Mouse (Mus musculus) megakaryocyte, embryonic 14.5 days (primary cell): Measurements from ENCODE around the gene Inppl1. TPM values are rescaled to one million over a fixed set of nuclear protein-coding genes. Genes with fewer than 3 reads are reported as not detected.

Source experiments
- H3K27me3 ChIP-seq: replicated peaks from 2 replicates; pipeline ENCODE3; 2012; ENCODE audit warnings: inconsistent platforms
- H3K36me3 ChIP-seq: replicated peaks from 2 replicates; pipeline ENCODE3; 2012; ENCODE audit warnings: low read length, inconsistent platforms, mixed read lengths
- H3K4me1 ChIP-seq: 2 replicates; pipeline ENCODE4 v1.6.1; 2012; ENCODE audit warnings: inconsistent platforms
- H3K4me3 ChIP-seq: replicated peaks from 2 replicates; pipeline ENCODE3; 2012; ENCODE audit warnings: moderate library complexity, mild to moderate bottlenecking, inconsistent platforms
- H3K9me3 ChIP-seq: 2 replicates; pipeline ENCODE4 v1.6.1; 2012; ENCODE audit warnings: inconsistent platforms
- FLI1 ChIP-seq: IDR thresholded peaks from 2 replicates; pipeline ENCODE4 v1.6.1; 2012; ENCODE audit warnings: low read length, inconsistent platforms, mixed read lengths
- GATA1 ChIP-seq: IDR thresholded peaks from 3 replicates; pipeline ENCODE4 v1.6.1; 2012; ENCODE audit warnings: mixed read lengths, low read length, inconsistent platforms, borderline replicate concordance
- polyA plus RNA-seq: library from polyadenylated mRNA; stranded (reverse); fragments of >175 nt; gene quantifications from 2 replicates; pipeline ENCODE4 v1.2.3, GENCODE M21; 2012; ENCODE audit warnings: low replicate concordance; ENCODE audit not compliant: insufficient read depth

The Inppl1 gene
- polyA plus RNA-seq, 1 experiment, result 78.9 TPM

GRCm38 (mm10) chr7:101868241-101869162 is 30.5 kb upstream of the Inppl1 start:
- H3K36me3 ChIP-seq, result no peaks in the 10 kb centered on the region
- peaks cover 6% of the 10 kb centered on the region for H3K27me3 ChIP-seq
- H3K4me1 ChIP-seq, result peaks cover 17% of the 10 kb centered on the region
- H3K4me3 ChIP-seq, result no peak overlapping the region
- H3K9me3 ChIP-seq, result peaks cover 4% of the 10 kb centered on the region
- TF ChIP-seq FLI1, result no peak
- TF ChIP-seq GATA1, result no peak

GRCm38 (mm10) chr7:101867482-101867881 is 29.5 kb upstream of the Inppl1 start:
- Histone ChIP-seq H3K27me3 (peaks cover 6% of the 10 kb centered on the region), H3K4me3 (no peak overlapping the region), H3K36me3 (no peaks in the 10 kb centered on the region), H3K4me1 (peaks cover 17% of the 10 kb centered on the region), H3K9me3 (peaks cover 4% of the 10 kb centered on the region)
- TF ChIP-seq FLI1, result no peak
- no peak for TF ChIP-seq GATA1

- H3K4me1 ChIP-seq, result peaks cover 19% of the 10 kb centered on the region
- peaks cover 4% of the 10 kb centered on the region for H3K9me3 ChIP-seq
- H3K4me3 ChIP-seq, result no peak overlapping the region
- H3K27me3 ChIP-seq, result peaks cover 6% of the 10 kb centered on the region
- TF ChIP-seq FLI1, result no peak
- no peak for TF ChIP-seq GATA1
- no peaks in the 10 kb centered on the region for H3K36me3 ChIP-seq
These were observed 28.6 kb upstream of the Inppl1 start for GRCm38 (mm10) chr7:101866491-101867265.

GRCm38 (mm10) chr7:101863415-101863814 is 25.4 kb upstream of the Inppl1 start, which contains the start of gene Anapc15:
Anapc15 (plus strand) TSS chr7:101863715.
- Histone ChIP-seq H3K4me1 (peaks cover 14% of the 10 kb centered on the region), H3K9me3 (peaks cover 4% of the 10 kb centered on the region), H3K4me3 (no peak within 1 kb of the TSS), H3K27me3 (peaks cover 12% of the 10 kb centered on the region), H3K36me3 (no peaks in the 10 kb centered on the region)
- TF ChIP-seq GATA1 (no peak), FLI1 (no peak)

GRCm38 (mm10) chr7:101862291-101862690 is 24.3 kb upstream of the Inppl1 start:
- TF ChIP-seq GATA1 (no peak), FLI1 (no peak)
- H3K27me3 ChIP-seq, result peaks cover 14% of the 10 kb centered on the region
- peaks cover 16% of the 10 kb centered on the region for H3K4me1 ChIP-seq
- H3K36me3 ChIP-seq, result no peaks in the 10 kb centered on the region
- H3K4me3 ChIP-seq, result no peak overlapping the region
- H3K9me3 ChIP-seq, result peaks cover 4% of the 10 kb centered on the region

- H3K36me3 ChIP-seq, result no peaks in the 10 kb centered on the region
- no peak for TF ChIP-seq GATA1
- no peak for TF ChIP-seq FLI1
- H3K9me3 ChIP-seq, result peaks cover 4% of the 10 kb centered on the region
- H3K27me3 ChIP-seq, result peaks cover 25% of the 10 kb centered on the region
- no peak overlapping the region for H3K4me3 ChIP-seq
- peaks cover 12% of the 10 kb centered on the region; the same call in 1 of the 2 replicates for H3K4me1 ChIP-seq
These were observed 22.9 kb upstream of the Inppl1 start for GRCm38 (mm10) chr7:101860978-101861377.

GRCm38 (mm10) chr7:101858362-101858761 is 20.3 kb upstream of the Inppl1 start:
- TF ChIP-seq FLI1 (no peak), GATA1 (no peak)
- peaks cover 7% of the 10 kb centered on the region; the same call in 1 of the 2 replicates for H3K4me1 ChIP-seq
- H3K36me3 ChIP-seq, result no peaks in the 10 kb centered on the region
- no peaks in the 10 kb centered on the region for H3K9me3 ChIP-seq
- H3K27me3 ChIP-seq, result peaks cover 25% of the 10 kb centered on the region
- no peak overlapping the region for H3K4me3 ChIP-seq

GRCm38 (mm10) chr7:101857094-101857493 is 19.1 kb upstream of the Inppl1 start, which contains the start of gene Folr2:
Folr2 (minus strand) TSS chr7:101857194.
- H3K36me3 ChIP-seq, result no peaks in the 10 kb centered on the region
- H3K27me3 ChIP-seq, result peaks cover 27% of the 10 kb centered on the region
- H3K9me3 ChIP-seq, result no peaks in the 10 kb centered on the region
- no peak for TF ChIP-seq GATA1
- TF ChIP-seq FLI1, result no peak
- H3K4me1 ChIP-seq, result peaks cover 7% of the 10 kb centered on the region; the same call in 1 of the 2 replicates
- no peak within 1 kb of the TSS for H3K4me3 ChIP-seq

GRCm38 (mm10) chr7:101853816-101854215 is 15.8 kb upstream of the Inppl1 start:
- Histone ChIP-seq H3K4me1 (peaks cover 8% of the 10 kb centered on the region; the same call in 1 of the 2 replicates), H3K36me3 (no peaks in the 10 kb centered on the region), H3K27me3 (peaks cover 19% of the 10 kb centered on the region), H3K9me3 (no peaks in the 10 kb centered on the region), H3K4me3 (no peak overlapping the region)
- TF ChIP-seq FLI1 (no peak), GATA1 (no peak)
